In genomic region chr10:37231936-37232556, GRCm38 (mm10) we compare ENCODE assay signal across 8 mouse cellular contexts.
DNase-seq lines count a peak whose midpoint lies in the region; ATAC-seq and TF ChIP-seq lines count a peak whose summit lies in the region.

No protein-coding gene starts in this region.

- no peak overlapping the region for H3K27ac ChIP-seq in intestine, postnatal 0 days (ENCODE audit: low read depth, low read length)
- peak overlapping the region; percentile 32; the same call in 1 of the 2 replicates for H3K27ac ChIP-seq in lung, postnatal 0 days (ENCODE audit: low read length)

- H3K4me3 ChIP-seq in intestine, postnatal 0 days (ENCODE audit: low read depth, low read length), result no peak overlapping the region
- H3K4me3 ChIP-seq in lung, postnatal 0 days (ENCODE audit: low read depth, low read length), result 0 out of 2 replicates have a peak overlapping the region, but pooled peaks have one; percentile 10

- no peaks in the 10 kb centered on the region for H3K36me3 ChIP-seq in intestine, postnatal 0 days (ENCODE audit: control insufficient read depth, insufficient read depth)
- H3K36me3 ChIP-seq in lung, postnatal 0 days (ENCODE audit: insufficient read depth, low read length), result no peaks in the 10 kb centered on the region

- ATAC-seq in intestine, postnatal 0 days, result no peak
- ATAC-seq in lung, postnatal 0 days, result peak; percentile 80

- no peak for TF ChIP-seq CTCF in brain, embryonic 14.5 days (IDR thresholded peaks at IDR 0.05; ENCODE audit: borderline replicate concordance, extremely low read depth, insufficient read depth, insufficient read length)
- no peak for TF ChIP-seq CTCF in intestine, postnatal 0 days (IDR thresholded peaks at IDR 0.05; ENCODE audit: low read depth)
- no peak for TF ChIP-seq CTCF in lung, postnatal 0 days (IDR thresholded peaks at IDR 0.05)

- TF ChIP-seq EP300 in lung, postnatal 0 days (IDR thresholded peaks at IDR 0.05), result no peak

- H3K9me3 ChIP-seq in intestine, postnatal 0 days (ENCODE audit: control insufficient read depth), result no peaks in the 10 kb centered on the region
- H3K9me3 ChIP-seq in lung, postnatal 0 days (ENCODE audit: low read length), result no peaks in the 10 kb centered on the region

- no peak for TF ChIP-seq POLR2A in brain, embryonic 14.5 days (IDR thresholded peaks at IDR 0.05; ENCODE audit: borderline replicate concordance, extremely low read depth, insufficient read depth, insufficient read length, poor library complexity, severe bottlenecking)

- H3K9ac ChIP-seq in intestine, postnatal 0 days (ENCODE audit: low read depth, low read length), result no peak overlapping the region
- H3K9ac ChIP-seq in lung, postnatal 0 days (replicated peaks; ENCODE audit: low read depth), result no peak overlapping the region

- H3K27me3 ChIP-seq in intestine, postnatal 0 days (replicated peaks; ENCODE audit: control insufficient read depth, insufficient read depth, low read length), result no peaks in the 10 kb centered on the region
- no peaks in the 10 kb centered on the region for H3K27me3 ChIP-seq in lung, postnatal 0 days (replicated peaks; ENCODE audit: insufficient read depth, low read length)

- peak; percentile 5 to 20 for DNase-seq in adrenal gland, postnatal 36 days
- no peak for DNase-seq in adrenal gland, postnatal 25 days
- peak; percentile 67 for DNase-seq in brain, embryonic 14.5 days (ENCODE audit: low read depth)
- peak; percentile 97 for DNase-seq in heart, adult 11 months
- DNase-seq in lung, postnatal 0 days (ENCODE audit: low spot score), result peak; percentile 68
- peak; percentile 47 for DNase-seq in retina, embryonic 14.5 days (ENCODE audit: low spot score)
- DNase-seq in cerebellum, adult 11-12 months, result no peak

- 15% methylated on average over 10 of the region's 12 CpGs for WGBS in intestine, postnatal 0 days
- WGBS in lung, postnatal 0 days, result 9% methylated on average over 10 of the region's 12 CpGs

- peak overlapping the region; percentile 43 for H3K4me2 ChIP-seq in intestine, postnatal 0 days (replicated peaks; ENCODE audit: low read depth)
- H3K4me2 ChIP-seq in lung, postnatal 0 days (replicated peaks; ENCODE audit: low read depth, low read length), result peak overlapping the region; percentile 49

- H3K4me1 ChIP-seq in intestine, postnatal 0 days (replicated peaks; ENCODE audit: control insufficient read depth, insufficient read depth, low read length), result no peaks in the 10 kb centered on the region
- H3K4me1 ChIP-seq in lung, postnatal 0 days (ENCODE audit: insufficient read depth, low read depth, low read length), result peaks cover 10% of the 10 kb centered on the region

Comparison
In these comparisons a context has a peak if more than half of its experiments do, and no peak if none do; other contexts are left out.
1. DNase-seq: peak in adrenal gland, postnatal 36 days (2 of 2), brain, embryonic 14.5 days (single experiment), heart, adult 11 months (single experiment), lung, postnatal 0 days (single experiment) and retina, embryonic 14.5 days (single experiment); none in adrenal gland, postnatal 25 days (single experiment) and cerebellum, adult 11-12 months (single experiment).